Mouse (Mus musculus): ENCODE measurements around the gene Nfu1.

- TF ChIP-seq CTCF (IDR thresholded peaks at IDR 0.05; ENCODE audit: borderline replicate concordance, extremely low read depth, insufficient read depth, insufficient read length) (no peak), POLR2A (IDR thresholded peaks at IDR 0.05; ENCODE audit: borderline replicate concordance, extremely low read depth, insufficient read depth, insufficient read length, poor library complexity, severe bottlenecking) (no peak)
Measured at GRCm38 (mm10) chr6:86978909-86979265, 30.1 kb upstream of the Nfu1 start.

Measured in brain, embryonic 14.5 days (tissue).